20 mouse cellular contexts compared by ENCODE assay signal in the genomic region with DNA sequence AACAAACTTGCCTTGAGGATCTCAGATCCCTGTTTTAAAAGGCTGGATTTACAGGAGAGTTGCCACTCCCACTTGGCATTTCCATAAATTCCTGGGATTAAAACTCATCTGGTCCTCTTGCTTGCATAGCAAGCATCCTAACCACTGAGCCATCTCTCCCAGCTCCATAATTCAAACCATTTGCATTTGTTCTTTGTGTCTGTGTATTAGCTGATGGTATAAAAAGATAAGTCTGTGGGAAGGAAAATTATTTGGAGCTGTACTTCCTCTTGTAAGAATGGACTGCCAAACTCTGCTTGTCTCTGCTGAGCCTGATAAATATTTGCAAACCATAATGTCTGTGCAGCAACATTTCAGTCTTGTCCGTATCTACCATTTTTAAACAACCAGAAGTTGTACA.
"Had no signal": no experiment of that assay in that cellular context is flagged by ENCODE, and none has a peak within 500 bp of the region (broad histone marks: within the 10 kb centered on the region; RNA-seq: fewer than 3 reads in every experiment).

No protein-coding gene starts in this region.

- ATAC-seq: intestine, embryonic 15.5 days; midbrain, embryonic 15.5 days had no signal

- H3K4me3 ChIP-seq: intestine, embryonic 15.5 days; layer of hippocampus, adult 2 months; left cerebral cortex, adult 2 months; liver, embryonic 13.5 days; lung, embryonic 15.5 days; midbrain, embryonic 15.5 days; neural tube, embryonic 12.5 days; neural tube, embryonic 15.5 days had no signal

- H3K36me3 ChIP-seq: intestine, embryonic 15.5 days; liver, embryonic 13.5 days; lung, embryonic 15.5 days; midbrain, embryonic 15.5 days; neural tube, embryonic 12.5 days; neural tube, embryonic 15.5 days had no signal

- H3K4me2 ChIP-seq: intestine, embryonic 15.5 days; liver, embryonic 13.5 days; lung, embryonic 15.5 days; midbrain, embryonic 11.5 days; midbrain, embryonic 15.5 days; neural tube, embryonic 12.5 days; neural tube, embryonic 15.5 days had no signal

- H3K4me1 ChIP-seq: liver, embryonic 13.5 days; midbrain, embryonic 15.5 days; neural tube, embryonic 12.5 days; neural tube, embryonic 15.5 days had no signal

- H3K9me3 ChIP-seq: intestine, embryonic 15.5 days; liver, embryonic 13.5 days; lung, embryonic 15.5 days; midbrain, embryonic 15.5 days; neural tube, embryonic 12.5 days; neural tube, embryonic 15.5 days had no signal

- H3K9ac ChIP-seq: intestine, embryonic 15.5 days; liver, embryonic 13.5 days; lung, embryonic 15.5 days; midbrain, embryonic 15.5 days; neural tube, embryonic 12.5 days; neural tube, embryonic 15.5 days had no signal

- H3K27me3 ChIP-seq: intestine, embryonic 15.5 days; liver, embryonic 13.5 days; lung, embryonic 15.5 days; midbrain, embryonic 15.5 days; neural tube, embryonic 12.5 days; neural tube, embryonic 15.5 days had no signal

- H3K27ac ChIP-seq: intestine, embryonic 15.5 days; layer of hippocampus, adult 2 months; left cerebral cortex, adult 2 months; liver, embryonic 13.5 days; lung, embryonic 15.5 days; midbrain, embryonic 15.5 days; neural tube, embryonic 12.5 days; neural tube, embryonic 15.5 days; stomach, postnatal 0 days had no signal

- DNase-seq: kidney, adult 11 months; kidney, adult 8-10 months; kidney, postnatal 25 days; layer of hippocampus, adult 9-11 months; liver, embryonic 13.5 days; right cerebral cortex, adult 18-20 months; right cerebral cortex, postnatal 14 days; right cerebral cortex, postnatal 4 days; thymus, adult 2 months; thymus, postnatal 14 days; thymus, postnatal 4 days had no signal
